Mouse (Mus musculus): ENCODE results near the gene Tab3.

DNA sequence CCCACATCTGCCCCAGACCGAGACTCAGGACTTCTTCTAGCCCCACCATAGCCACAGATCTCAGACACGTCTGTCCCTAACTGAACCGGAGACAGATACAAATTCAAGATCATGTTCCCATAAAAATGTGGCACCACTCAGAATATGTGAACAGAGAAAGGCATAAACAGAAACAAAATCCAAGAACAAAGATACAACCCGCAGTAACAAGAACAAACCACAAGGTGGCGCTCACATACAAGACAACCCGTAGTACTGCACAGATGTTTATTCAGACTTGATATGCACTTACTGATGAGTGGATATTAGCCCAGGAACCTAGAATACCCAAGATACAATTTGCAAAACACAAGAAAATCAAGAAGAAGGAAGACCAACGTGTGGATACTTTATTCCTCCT is 103.0 kb downstream of the Tab3 start:
- TF ChIP-seq CTCF (IDR thresholded peaks at IDR 0.05; ENCODE audit: control insufficient read depth, insufficient read depth, insufficient read length): no peak
- TF ChIP-seq USF1 (IDR thresholded peaks at IDR 0.05; ENCODE audit: low read depth): no peak
- no peak for TF ChIP-seq CEBPB (IDR thresholded peaks at IDR 0.05; ENCODE audit: low read depth)
- no peak for TF ChIP-seq MYOG (IDR thresholded peaks at IDR 0.05; ENCODE audit: control insufficient read depth, extremely low read depth, insufficient read length)
- TF ChIP-seq MAX (IDR thresholded peaks at IDR 0.05): no peak
- no peak for TF ChIP-seq MYOD1 (IDR thresholded peaks at IDR 0.05; ENCODE audit: control insufficient read depth, insufficient read length, low read depth)
